Mouse (Mus musculus) midbrain, embryonic 12.5 days (tissue): ENCODE data around the gene Phldb2. TPM values are rescaled to one million over a fixed set of nuclear protein-coding genes. Genes with fewer than 3 reads are reported as not detected.

ENCODE experiments used
- ATAC-seq: fragments of 200-750 bp; cut with Nextera tagmentation; 2 replicates; pipeline ENCODE4 v1.8.0; 2017; ENCODE audit warnings: low read depth, moderate TSS enrichment, moderate library complexity; ENCODE audit not compliant: low FRiP score
- H3K27ac ChIP-seq: fragments of 300-500 bp; sonication (generic); replicated peaks from 2 replicates; pipeline ENCODE4 v1.5.1; 2016; ENCODE audit warnings: mild to moderate bottlenecking
- H3K27me3 ChIP-seq: fragments of 300-500 bp; sonication (generic); 2 replicates; pipeline ENCODE4 v1.6.1; 2016; ENCODE audit warnings: mild to moderate bottlenecking
- H3K36me3 ChIP-seq: fragments of 300-500 bp; sonication (generic); 2 replicates; pipeline ENCODE4 v1.6.1; 2016
- H3K4me1 ChIP-seq: fragments of 300-500 bp; sonication (generic); 2 replicates; pipeline ENCODE4 v1.6.1; 2016
- H3K4me2 ChIP-seq: fragments of 300-500 bp; sonication (generic); replicated peaks from 2 replicates; pipeline ENCODE4 v1.6.1; 2016; ENCODE audit warnings: mild to moderate bottlenecking, moderate library complexity
- H3K4me3 ChIP-seq: fragments of 300-500 bp; sonication (generic); 2 replicates; pipeline ENCODE4 v1.5.1; 2016; ENCODE audit warnings: mild to moderate bottlenecking
- H3K9ac ChIP-seq: fragments of 300-500 bp; sonication (generic); replicated peaks from 2 replicates; pipeline ENCODE4 v1.6.1; 2016; ENCODE audit warnings: mild to moderate bottlenecking, moderate library complexity
- H3K9me3 ChIP-seq: fragments of 300-500 bp; sonication (generic); 2 replicates; pipeline ENCODE4 v1.6.1; 2016; ENCODE audit warnings: mild to moderate bottlenecking
- whole genome bisulfite sequencing: fragments of 180-500 bp; shearing (Covaris S2); methylation state at CpG from one replicate; pipeline ENCODE4 v1.1.7; 2016; 5-methylcytosine and 5-hydroxymethylcytosine counted together
- polyA plus RNA-seq: library from polyadenylated mRNA; unstranded; fragments of >200 nt; fragmentation: Nextera tagmentation; extraction: Ambion mirVana; gene quantifications from 2 replicates; pipeline ENCODE4 v1.2.1, GENCODE M21; 2016

Phldb2 gene
- polyA plus RNA-seq, 1 experiment from 2014 or later: 42.6 TPM

DNA sequence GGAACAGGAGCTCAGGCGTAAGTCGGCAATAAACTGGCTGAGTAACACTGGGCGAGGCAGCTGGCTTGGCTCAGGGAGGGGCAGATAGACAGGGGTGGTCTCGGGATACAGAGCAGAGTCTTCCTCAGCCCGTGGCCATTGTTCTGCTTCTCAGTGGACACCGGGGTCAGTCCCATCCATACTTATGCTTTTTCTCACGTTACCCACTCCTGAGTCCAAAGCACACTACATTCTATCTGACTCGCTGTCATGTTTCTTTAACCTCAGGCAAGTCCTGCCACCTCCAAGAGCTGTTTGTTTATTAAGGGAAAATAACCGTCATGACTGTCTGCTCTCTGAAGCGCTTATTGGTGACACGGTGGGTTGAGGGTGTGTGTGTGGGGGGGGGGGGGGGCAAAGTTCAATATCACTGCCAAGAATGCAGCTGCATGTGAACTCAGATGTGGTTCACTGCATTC is 8.2 kb downstream of the Phldb2 start:
- Histone ChIP-seq H3K9me3 (no peaks in the 10 kb centered on the region), H3K27ac (no peak overlapping the region), H3K9ac (no peak overlapping the region), H3K27me3 (no peaks in the 10 kb centered on the region), H3K4me2 (no peak overlapping the region), H3K36me3 (no peaks in the 10 kb centered on the region), H3K4me3 (no peak overlapping the region), H3K4me1 (no peaks in the 10 kb centered on the region)
- ATAC-seq: no peak
- 63% methylated on average over 11 of the region's 11 CpGs for WGBS

DNA sequence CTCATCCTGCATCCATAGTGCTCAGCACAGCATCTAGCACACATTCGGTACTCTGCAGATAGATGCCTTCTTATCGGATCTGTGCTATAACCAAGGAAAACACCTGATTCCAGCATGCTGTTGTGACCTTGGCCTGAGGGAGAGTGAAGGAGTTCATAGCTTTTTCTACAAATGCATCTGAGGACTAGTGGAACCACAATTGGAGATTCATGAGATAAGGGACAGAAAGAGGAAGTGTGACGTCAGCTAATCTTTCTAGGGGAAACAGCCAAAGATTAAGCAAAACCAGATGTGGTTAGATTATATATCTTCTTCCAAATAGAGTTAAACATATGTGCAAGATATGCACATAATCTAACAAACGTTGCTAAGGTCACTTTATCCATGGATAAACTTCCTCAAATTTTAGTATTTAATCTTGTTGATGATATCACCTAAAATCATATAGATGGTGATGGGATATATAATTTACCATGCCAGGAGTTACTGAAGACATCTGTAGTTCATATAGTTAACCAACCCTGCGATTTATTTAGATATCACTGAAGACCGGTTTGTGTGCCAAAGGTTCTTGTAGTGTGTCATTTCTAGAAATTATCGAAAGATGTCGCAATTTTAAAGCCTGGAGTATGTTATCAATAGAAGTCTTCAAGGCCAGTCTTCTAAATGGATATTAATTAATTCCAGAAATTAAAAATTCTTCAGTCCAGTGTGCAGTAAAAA is 11.1 kb downstream of the Phldb2 start:
- H3K27ac ChIP-seq: no peak overlapping the region
- no peak overlapping the region for H3K9ac ChIP-seq
- no peaks in the 10 kb centered on the region for H3K36me3 ChIP-seq
- no peaks in the 10 kb centered on the region for H3K9me3 ChIP-seq
- H3K27me3 ChIP-seq: no peaks in the 10 kb centered on the region
- ATAC-seq: no peak
- H3K4me2 ChIP-seq: no peak overlapping the region
- WGBS: 86% methylated on average over 8 of the region's 8 CpGs
- no peak overlapping the region for H3K4me3 ChIP-seq
- peaks cover under 1% of the 10 kb centered on the region; the same call in 1 of the 2 replicates for H3K4me1 ChIP-seq

DNA sequence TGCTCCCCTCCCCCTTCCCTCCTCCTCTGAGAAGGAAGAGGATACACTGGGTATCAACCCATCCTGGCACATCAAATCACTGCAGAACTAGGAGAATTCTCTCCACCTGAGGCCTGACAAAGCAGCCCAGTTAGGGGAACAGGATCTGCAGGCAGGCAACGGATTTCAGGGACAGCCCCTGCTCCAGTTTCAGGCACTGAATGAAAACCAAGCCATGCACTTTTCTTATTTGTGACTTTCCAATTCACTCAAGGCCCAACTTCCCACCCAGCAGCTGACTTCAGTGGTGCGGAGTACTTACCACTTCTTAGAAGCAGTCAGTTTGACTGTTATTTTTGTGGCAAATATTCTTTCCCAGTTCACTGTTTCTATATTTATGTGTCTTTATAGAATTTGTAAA is 12.7 kb downstream of the Phldb2 start:
- no peak for ATAC-seq
- no peak overlapping the region for H3K4me3 ChIP-seq
- no peak overlapping the region for H3K27ac ChIP-seq
- H3K4me2 ChIP-seq: no peak overlapping the region
- no peaks in the 10 kb centered on the region for H3K9me3 ChIP-seq
- H3K36me3 ChIP-seq: no peaks in the 10 kb centered on the region
- no peaks in the 10 kb centered on the region for H3K27me3 ChIP-seq
- 76% methylated on average over 2 of the region's 2 CpGs for WGBS
- peaks cover 13% of the 10 kb centered on the region; the same call in 1 of the 2 replicates for H3K4me1 ChIP-seq
- no peak overlapping the region for H3K9ac ChIP-seq

DNA sequence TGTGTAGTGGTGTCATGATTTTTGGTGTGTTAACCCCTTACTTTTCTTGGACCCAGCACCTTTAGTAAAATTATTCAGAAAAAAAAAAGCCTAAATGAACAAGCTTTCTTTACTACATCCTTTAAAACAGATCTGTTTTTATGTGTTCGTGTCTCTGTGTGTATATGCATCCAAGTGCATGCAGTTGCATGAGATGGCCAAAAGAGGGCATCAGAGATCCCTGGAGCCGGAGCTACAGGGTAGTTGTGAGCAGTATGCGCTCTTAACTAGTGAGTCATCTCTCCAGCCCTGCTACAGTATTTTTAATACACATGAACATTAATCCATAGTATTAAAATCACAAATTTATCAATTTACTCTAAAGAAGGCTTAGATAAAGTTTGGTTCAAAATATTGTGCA is 14.0 kb downstream of the Phldb2 start:
- no peak overlapping the region for H3K4me2 ChIP-seq
- no peaks in the 10 kb centered on the region for H3K27me3 ChIP-seq
- H3K9me3 ChIP-seq: no peaks in the 10 kb centered on the region
- peaks cover 19% of the 10 kb centered on the region for H3K4me1 ChIP-seq
- no peak for ATAC-seq
- H3K27ac ChIP-seq: no peak overlapping the region
- no peak overlapping the region for H3K9ac ChIP-seq
- H3K36me3 ChIP-seq: no peaks in the 10 kb centered on the region
- WGBS: 96% methylated on average over 3 of the region's 3 CpGs
- no peak overlapping the region for H3K4me3 ChIP-seq

DNA sequence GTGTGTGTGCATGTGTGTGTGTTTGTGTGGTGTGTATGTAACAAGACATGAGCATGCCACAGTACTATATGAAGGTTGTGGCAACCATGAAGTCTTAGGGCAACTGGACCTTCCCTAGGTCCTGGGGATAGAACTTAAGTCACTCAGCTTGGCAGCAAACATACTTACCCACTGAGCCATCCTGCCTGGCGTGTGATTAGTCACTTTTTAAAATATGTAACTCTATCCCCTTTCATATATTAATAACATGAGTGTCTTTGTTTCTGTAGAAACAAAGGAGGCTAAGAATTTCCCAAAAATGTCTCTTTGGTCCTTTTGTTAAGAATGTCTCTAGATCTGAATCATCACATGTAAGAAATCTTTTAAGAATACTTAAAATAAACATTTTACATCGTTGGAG is 16.0 kb downstream of the Phldb2 start:
- WGBS: 76% methylated on average over 2 of the region's 2 CpGs
- no peak overlapping the region for H3K4me2 ChIP-seq
- ATAC-seq: no peak
- H3K36me3 ChIP-seq: no peaks in the 10 kb centered on the region
- peaks cover 19% of the 10 kb centered on the region for H3K4me1 ChIP-seq
- no peaks in the 10 kb centered on the region for H3K27me3 ChIP-seq
- no peak overlapping the region for H3K4me3 ChIP-seq
- H3K9me3 ChIP-seq: no peaks in the 10 kb centered on the region
- H3K27ac ChIP-seq: no peak overlapping the region
- no peak overlapping the region for H3K9ac ChIP-seq

DNA sequence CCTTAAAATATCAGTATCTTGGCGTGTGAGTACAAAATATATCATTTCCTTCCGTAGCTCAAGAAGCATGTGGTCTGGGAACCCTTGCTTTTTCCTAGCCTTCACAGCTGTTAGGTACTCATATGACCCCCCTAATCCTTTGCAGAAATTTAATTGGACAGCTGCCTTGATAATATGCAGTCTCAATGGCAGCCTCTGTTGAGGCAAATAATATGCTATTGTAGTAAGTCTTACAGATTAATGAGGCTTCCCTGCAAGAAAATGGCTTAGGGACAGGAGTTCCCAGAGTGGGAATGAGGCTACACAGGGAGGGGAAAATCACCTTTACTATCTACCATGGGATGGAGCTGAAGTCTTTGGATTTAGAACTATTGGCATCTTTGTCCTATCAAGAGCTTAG is 16.9 kb downstream of the Phldb2 start:
- Histone ChIP-seq H3K4me1 (peaks cover 19% of the 10 kb centered on the region), H3K4me2 (no peak overlapping the region), H3K9ac (no peak overlapping the region), H3K27me3 (no peaks in the 10 kb centered on the region), H3K4me3 (no peak overlapping the region), H3K27ac (peak overlapping the region; percentile 27), H3K9me3 (no peaks in the 10 kb centered on the region), H3K36me3 (no peaks in the 10 kb centered on the region)
- WGBS: 66% methylated on average over 2 of the region's 2 CpGs
- ATAC-seq: peak; percentile 81

DNA sequence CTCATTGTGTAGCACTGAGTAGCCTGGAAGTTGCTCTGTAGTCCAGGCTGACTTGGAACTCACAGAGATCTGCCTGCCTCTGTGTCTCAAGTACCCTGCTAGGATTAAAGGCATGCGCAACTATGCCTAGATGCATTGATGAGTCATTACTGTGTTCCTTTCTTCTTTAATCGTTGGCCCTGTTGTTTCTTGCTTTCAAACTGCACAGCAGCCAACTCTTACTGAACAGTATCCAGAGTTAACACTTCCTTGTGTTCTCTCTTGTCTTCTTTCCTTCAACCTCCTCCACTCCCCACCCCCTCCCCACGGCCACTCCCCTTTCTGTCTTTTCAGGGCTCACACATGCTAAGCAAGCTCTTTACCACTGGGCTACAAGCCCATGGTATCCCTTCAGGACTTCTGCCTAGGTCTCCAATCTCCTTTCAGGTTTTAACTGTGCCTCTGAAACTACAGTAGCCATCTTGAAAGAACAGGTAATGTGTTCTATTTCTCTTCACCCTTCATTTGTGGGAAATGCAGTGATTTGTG is 17.4 kb downstream of the Phldb2 start:
- Histone ChIP-seq H3K9me3 (no peaks in the 10 kb centered on the region), H3K4me2 (no peak overlapping the region), H3K36me3 (no peaks in the 10 kb centered on the region), H3K9ac (no peak overlapping the region), H3K4me1 (peaks cover 19% of the 10 kb centered on the region), H3K4me3 (no peak overlapping the region), H3K27me3 (no peaks in the 10 kb centered on the region), H3K27ac (peak overlapping the region; percentile 27; the same call in 1 of the 2 replicates)
- 84% methylated on average over 3 of the region's 3 CpGs for WGBS
- peak; percentile 53; the same call in 1 of the 2 replicates for ATAC-seq

DNA sequence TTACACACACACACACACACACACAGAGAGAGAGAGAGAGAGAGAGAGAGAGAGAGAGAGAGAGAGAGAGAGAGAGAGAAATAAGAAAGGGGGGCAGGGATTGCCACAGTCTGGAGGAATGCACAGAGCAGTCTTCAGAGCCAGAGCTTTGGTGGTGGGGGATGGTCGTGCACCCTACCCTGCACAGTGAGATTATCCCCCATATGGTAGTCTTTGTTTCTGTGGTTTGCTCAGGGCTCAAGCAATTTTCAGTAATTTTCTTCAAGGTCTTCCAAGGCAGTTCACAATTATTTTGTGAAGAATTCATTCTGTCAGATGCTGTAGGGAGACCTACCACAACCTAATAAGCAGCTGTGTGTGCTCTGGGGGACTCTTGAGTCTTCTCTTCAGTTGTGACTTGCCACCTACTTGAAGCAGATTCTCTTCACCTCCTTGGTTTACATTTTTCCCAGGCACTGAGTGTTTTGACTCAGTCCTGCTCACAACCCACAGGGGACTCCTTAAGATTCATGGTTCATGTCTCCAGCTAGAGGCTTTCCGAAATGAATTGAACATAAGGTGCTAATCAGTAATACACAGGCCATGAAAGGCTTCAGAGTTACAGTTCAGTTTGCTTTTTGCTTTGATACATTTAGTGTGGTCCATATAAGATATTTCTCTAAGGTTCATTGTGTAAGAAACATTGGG is 18.5 kb downstream of the Phldb2 start:
- ATAC-seq: no peak
- Histone ChIP-seq H3K4me3 (no peak overlapping the region), H3K4me2 (no peak overlapping the region), H3K27me3 (no peaks in the 10 kb centered on the region), H3K36me3 (no peaks in the 10 kb centered on the region), H3K4me1 (peaks cover 19% of the 10 kb centered on the region), H3K27ac (no peak overlapping the region), H3K9me3 (no peaks in the 10 kb centered on the region), H3K9ac (no peak overlapping the region)
- WGBS: 47% methylated on average over 2 of the region's 2 CpGs

DNA sequence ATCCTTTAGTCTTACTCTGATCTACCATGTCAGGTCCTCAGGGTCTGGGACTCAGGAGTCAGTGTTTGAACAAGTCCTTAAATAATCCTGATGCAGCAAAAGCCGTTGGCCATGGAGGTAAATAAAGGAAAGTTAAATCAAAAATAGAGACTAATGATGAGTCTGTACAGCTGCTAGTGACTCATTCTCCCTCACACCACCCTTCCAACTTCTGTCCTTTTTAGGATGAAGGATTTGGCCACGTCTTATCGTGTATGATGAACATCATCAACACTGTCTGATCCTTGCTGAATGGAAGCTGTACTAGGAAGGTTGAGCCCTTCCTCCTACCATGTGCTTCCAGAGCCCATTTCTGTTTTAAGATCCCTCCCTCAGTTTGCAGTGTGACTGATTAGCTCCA is 23.1 kb downstream of the Phldb2 start:
- peaks cover 6% of the 10 kb centered on the region for H3K4me1 ChIP-seq
- H3K4me2 ChIP-seq: no peak overlapping the region
- no peaks in the 10 kb centered on the region for H3K36me3 ChIP-seq
- no peak overlapping the region for H3K27ac ChIP-seq
- no peak overlapping the region for H3K9ac ChIP-seq
- H3K4me3 ChIP-seq: no peak overlapping the region
- no peaks in the 10 kb centered on the region for H3K27me3 ChIP-seq
- no peak for ATAC-seq
- 94% methylated on average over 3 of the region's 3 CpGs for WGBS
- H3K9me3 ChIP-seq: no peaks in the 10 kb centered on the region

DNA sequence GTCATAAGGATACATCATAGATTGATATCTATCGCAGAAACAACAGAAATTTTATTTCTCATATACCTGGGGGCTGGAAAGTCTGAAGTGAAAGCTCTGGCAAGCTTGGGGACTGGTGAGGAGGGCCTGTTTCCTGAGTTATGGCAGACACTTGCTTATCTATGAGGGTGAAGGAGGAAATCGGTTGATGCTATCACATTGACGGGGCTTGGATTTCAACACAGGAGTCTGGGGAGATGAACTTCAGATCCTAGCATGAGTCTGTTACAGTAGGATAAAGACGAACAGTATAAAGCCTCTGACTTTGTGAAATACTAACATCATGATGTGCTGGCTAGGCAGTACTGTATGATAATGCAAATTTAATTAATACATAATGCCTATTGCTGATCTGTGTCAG is 25.3 kb downstream of the Phldb2 start:
- H3K27me3 ChIP-seq: no peaks in the 10 kb centered on the region
- 88% methylated on average over 4 of the region's 4 CpGs for WGBS
- ATAC-seq: no peak
- H3K9ac ChIP-seq: no peak overlapping the region
- H3K27ac ChIP-seq: no peak overlapping the region
- no peak overlapping the region for H3K4me3 ChIP-seq
- H3K9me3 ChIP-seq: no peaks in the 10 kb centered on the region
- H3K4me2 ChIP-seq: no peak overlapping the region
- H3K36me3 ChIP-seq: no peaks in the 10 kb centered on the region
- no peaks in the 10 kb centered on the region for H3K4me1 ChIP-seq

DNA sequence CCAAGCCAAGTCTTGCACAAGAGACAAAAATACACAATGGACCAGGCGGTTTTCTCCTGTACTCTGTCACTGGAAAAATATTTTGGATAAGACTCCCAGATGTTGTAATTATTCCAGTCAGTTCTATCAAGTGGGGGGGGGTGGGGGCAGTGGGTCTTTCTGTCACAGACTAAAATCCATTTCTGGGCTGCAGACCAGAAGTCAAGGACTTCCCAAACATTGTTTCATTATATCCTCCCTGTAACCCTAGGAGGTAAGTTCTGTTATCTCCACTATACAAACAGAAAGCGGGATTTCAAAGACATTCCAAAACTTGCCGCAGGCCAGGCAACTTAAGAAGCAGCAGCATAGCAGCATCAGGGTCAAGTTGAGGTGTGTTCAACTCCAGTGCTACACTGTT is 25.8 kb downstream of the Phldb2 start:
- H3K4me2 ChIP-seq: no peak overlapping the region
- no peak overlapping the region for H3K27ac ChIP-seq
- H3K27me3 ChIP-seq: no peaks in the 10 kb centered on the region
- H3K4me3 ChIP-seq: no peak overlapping the region
- ATAC-seq: no peak
- H3K9ac ChIP-seq: no peak overlapping the region
- no peaks in the 10 kb centered on the region for H3K36me3 ChIP-seq
- no peaks in the 10 kb centered on the region for H3K4me1 ChIP-seq
- no peaks in the 10 kb centered on the region for H3K9me3 ChIP-seq
- 73% methylated on average over 3 of the region's 3 CpGs for WGBS

DNA sequence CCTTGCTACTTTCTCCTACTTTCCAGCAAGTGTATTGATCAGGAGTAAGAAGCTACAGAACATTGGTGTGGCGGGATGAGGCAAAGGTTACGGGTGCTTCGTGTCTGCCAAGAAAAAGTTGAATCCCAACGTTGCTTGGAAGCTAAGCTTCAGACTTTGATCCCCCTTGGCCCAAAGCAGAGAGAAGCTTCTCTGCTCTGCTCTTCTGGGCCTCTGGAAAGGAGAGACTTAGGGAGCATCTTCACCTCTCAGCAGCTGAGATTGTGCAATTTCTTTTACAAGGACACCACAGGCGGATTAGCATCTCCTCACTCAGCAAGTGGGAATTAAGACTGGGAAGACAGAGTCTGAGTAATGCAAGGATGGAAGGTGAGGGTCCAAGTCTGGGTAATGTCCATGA is 26.5 kb downstream of the Phldb2 start:
- Histone ChIP-seq H3K4me2 (no peak overlapping the region), H3K9me3 (no peaks in the 10 kb centered on the region), H3K4me1 (no peaks in the 10 kb centered on the region), H3K9ac (no peak overlapping the region), H3K27ac (no peak overlapping the region), H3K4me3 (no peak overlapping the region), H3K27me3 (no peaks in the 10 kb centered on the region), H3K36me3 (no peaks in the 10 kb centered on the region)
- WGBS: 89% methylated on average over 5 of the region's 5 CpGs
- ATAC-seq: no peak
